Mouse (Mus musculus) forebrain, embryonic 15.5 days (tissue): ENCODE measurements around the gene Tnrc6a. TPM values are rescaled to one million over a fixed set of nuclear protein-coding genes. Genes with fewer than 3 reads are reported as not detected.

Experiments
- ATAC-seq: fragments of 200-750 bp; cut with Nextera tagmentation; replicated peaks from 2 replicates; pipeline ENCODE4 v1.8.0; 2017; ENCODE audit warnings: mild to moderate bottlenecking, moderate TSS enrichment, moderate library complexity
- H3K27ac ChIP-seq: fragments of 300-500 bp; sonication (generic); replicated peaks from 2 replicates; pipeline ENCODE4 v1.5.1; 2015; ENCODE audit warnings: mild to moderate bottlenecking, inconsistent platforms
- H3K27me3 ChIP-seq: fragments of 300-500 bp; sonication (generic); 2 replicates; pipeline ENCODE4 v1.6.1; 2015; ENCODE audit warnings: inconsistent platforms
- H3K36me3 ChIP-seq: fragments of 300-500 bp; sonication (generic); 2 replicates; pipeline ENCODE4 v1.6.1; 2015; ENCODE audit warnings: mild to moderate bottlenecking, inconsistent platforms
- H3K4me1 ChIP-seq: fragments of 300-500 bp; sonication (generic); 2 replicates; pipeline ENCODE4 v1.6.1; 2015; ENCODE audit warnings: inconsistent platforms
- H3K4me2 ChIP-seq: fragments of 300-500 bp; sonication (generic); replicated peaks from 2 replicates; pipeline ENCODE4 v1.6.1; 2015; ENCODE audit warnings: mild to moderate bottlenecking, inconsistent platforms
- H3K4me3 ChIP-seq: fragments of 300-500 bp; sonication (generic); 2 replicates; pipeline ENCODE4 v1.5.1; 2015; ENCODE audit warnings: mild to moderate bottlenecking, inconsistent platforms
- H3K9ac ChIP-seq: fragments of 300-500 bp; sonication (generic); replicated peaks from 2 replicates; pipeline ENCODE4 v1.6.1; 2015; ENCODE audit warnings: mild to moderate bottlenecking, inconsistent platforms
- H3K9me3 ChIP-seq: fragments of 300-500 bp; sonication (generic); 2 replicates; pipeline ENCODE4 v1.6.1; 2016; ENCODE audit warnings: inconsistent platforms
- WGBS: fragments of 180-500 bp; shearing (Covaris S2); methylation state at CpG from one replicate; pipeline ENCODE4 v1.1.7; 2015; ENCODE audit warnings: mixed read lengths; 5-methylcytosine and 5-hydroxymethylcytosine counted together
- polyA plus RNA-seq: library from polyadenylated mRNA; unstranded; fragments of >200 nt; fragmentation: Nextera tagmentation; extraction: Ambion mirVana; gene quantifications from 2 replicates; pipeline ENCODE4 v1.2.1, GENCODE M21; 2015

Tnrc6a gene
- polyA plus RNA-seq, 1 experiment from 2014 or later, result 52.7 TPM

GRCm38 (mm10) chr7:123106326-123106725 is 17.4 kb upstream of the Tnrc6a start:
- WGBS, result 93% methylated on average over 2 of the region's 2 CpGs
- peaks cover 9% of the 10 kb centered on the region; the same call in 1 of the 2 replicates for H3K4me1 ChIP-seq
- no peak overlapping the region for H3K27ac ChIP-seq
- H3K9ac ChIP-seq, result no peak overlapping the region
- H3K36me3 ChIP-seq, result no peaks in the 10 kb centered on the region
- no peak overlapping the region for H3K4me2 ChIP-seq
- no peaks in the 10 kb centered on the region for H3K9me3 ChIP-seq
- H3K4me3 ChIP-seq, result no peak overlapping the region
- H3K27me3 ChIP-seq, result no peaks in the 10 kb centered on the region
- ATAC-seq, result no peak

GRCm38 (mm10) chr7:123108058-123109055 is 15.3 kb upstream of the Tnrc6a start:
- H3K4me1 ChIP-seq, result peaks cover 9% of the 10 kb centered on the region; the same call in 1 of the 2 replicates
- no peaks in the 10 kb centered on the region for H3K9me3 ChIP-seq
- no peak overlapping the region for H3K4me2 ChIP-seq
- no peak for ATAC-seq
- no peaks in the 10 kb centered on the region for H3K27me3 ChIP-seq
- H3K9ac ChIP-seq, result no peak overlapping the region
- WGBS, result 51% methylated on average over 13 of the region's 13 CpGs
- H3K4me3 ChIP-seq, result no peak overlapping the region
- no peaks in the 10 kb centered on the region for H3K36me3 ChIP-seq
- no peak overlapping the region for H3K27ac ChIP-seq

GRCm38 (mm10) chr7:123109361-123110000 is 14.2 kb upstream of the Tnrc6a start:
- no peak for ATAC-seq
- WGBS, result 92% methylated on average over 7 of the region's 7 CpGs
- Histone ChIP-seq H3K4me1 (peaks cover 9% of the 10 kb centered on the region; the same call in 1 of the 2 replicates), H3K27me3 (no peaks in the 10 kb centered on the region), H3K27ac (no peak overlapping the region), H3K9me3 (no peaks in the 10 kb centered on the region), H3K4me3 (no peak overlapping the region), H3K36me3 (no peaks in the 10 kb centered on the region), H3K9ac (no peak overlapping the region), H3K4me2 (no peak overlapping the region)

- Histone ChIP-seq H3K4me1 (0 out of 2 replicates have a peak, but pooled peaks cover 6% of the 10 kb centered on the region), H3K4me3 (no peak overlapping the region), H3K36me3 (no peaks in the 10 kb centered on the region), H3K4me2 (no peak overlapping the region), H3K9me3 (no peaks in the 10 kb centered on the region), H3K27ac (no peak overlapping the region), H3K9ac (no peak overlapping the region), H3K27me3 (no peaks in the 10 kb centered on the region)
- 82% methylated on average over 3 of the region's 3 CpGs for WGBS
- ATAC-seq, result no peak
These were observed 13.6 kb upstream of the Tnrc6a start for GRCm38 (mm10) chr7:123110135-123110534.

GRCm38 (mm10) chr7:123113590-123113989 is 10.1 kb upstream of the Tnrc6a start:
- Histone ChIP-seq H3K9me3 (no peaks in the 10 kb centered on the region), H3K4me3 (no peak overlapping the region), H3K36me3 (no peaks in the 10 kb centered on the region), H3K27me3 (no peaks in the 10 kb centered on the region), H3K4me1 (0 out of 2 replicates have a peak, but pooled peaks cover 1% of the 10 kb centered on the region), H3K27ac (no peak overlapping the region), H3K4me2 (no peak overlapping the region), H3K9ac (no peak overlapping the region)
- 93% methylated on average over 6 of the region's 6 CpGs for WGBS
- ATAC-seq, result no peak

GRCm38 (mm10) chr7:123116799-123117198 is 6.9 kb upstream of the Tnrc6a start:
- Histone ChIP-seq H3K9ac (no peak overlapping the region), H3K4me3 (no peak overlapping the region), H3K27me3 (no peaks in the 10 kb centered on the region), H3K9me3 (no peaks in the 10 kb centered on the region), H3K27ac (no peak overlapping the region), H3K36me3 (no peaks in the 10 kb centered on the region), H3K4me1 (no peaks in the 10 kb centered on the region), H3K4me2 (no peak overlapping the region)
- 86% methylated on average over 12 of the region's 12 CpGs for WGBS
- no peak for ATAC-seq

GRCm38 (mm10) chr7:123117209-123117608 is 6.5 kb upstream of the Tnrc6a start:
- no peak for ATAC-seq
- H3K4me3 ChIP-seq, result no peak overlapping the region
- H3K9me3 ChIP-seq, result no peaks in the 10 kb centered on the region
- WGBS, result 79% methylated on average over 4 of the region's 4 CpGs
- no peak overlapping the region for H3K27ac ChIP-seq
- H3K9ac ChIP-seq, result no peak overlapping the region
- no peaks in the 10 kb centered on the region for H3K36me3 ChIP-seq
- no peaks in the 10 kb centered on the region for H3K27me3 ChIP-seq
- H3K4me2 ChIP-seq, result no peak overlapping the region
- no peaks in the 10 kb centered on the region for H3K4me1 ChIP-seq

GRCm38 (mm10) chr7:123120516-123120915 is 3.2 kb upstream of the Tnrc6a start:
- Histone ChIP-seq H3K4me1 (peaks cover 12% of the 10 kb centered on the region), H3K4me2 (no peak overlapping the region), H3K27ac (no peak overlapping the region), H3K9me3 (no peaks in the 10 kb centered on the region), H3K4me3 (no peak overlapping the region), H3K9ac (no peak overlapping the region), H3K27me3 (no peaks in the 10 kb centered on the region), H3K36me3 (no peaks in the 10 kb centered on the region)
- no peak for ATAC-seq
- 85% methylated on average over 7 of the region's 7 CpGs for WGBS

- WGBS, result 0% methylated on average over 32 of the region's 45 CpGs
- H3K27ac ChIP-seq, result peak overlapping the region; percentile 97
- H3K9me3 ChIP-seq, result no peaks in the 10 kb centered on the region
These were observed 623 bp downstream of the Tnrc6a start for GRCm38 (mm10) chr7:123124299-123124716.

GRCm38 (mm10) chr7:123124735-123125181 is 1.1 kb downstream of the Tnrc6a start:
- H3K4me3 ChIP-seq, result peak overlapping the region; percentile 100
- peaks cover 38% of the 10 kb centered on the region for H3K4me1 ChIP-seq
- H3K27me3 ChIP-seq, result no peaks in the 10 kb centered on the region
- under 1% methylated on average over 16 of the region's 16 CpGs for WGBS
- H3K4me2 ChIP-seq, result peak overlapping the region; percentile 55
- no peaks in the 10 kb centered on the region for H3K36me3 ChIP-seq
- ATAC-seq, result peak; percentile 51; the same call in 1 of the 2 replicates
- peak overlapping the region; percentile 97 for H3K27ac ChIP-seq
- H3K9me3 ChIP-seq, result no peaks in the 10 kb centered on the region
- H3K9ac ChIP-seq, result peak overlapping the region; percentile 92

More at GRCm38 (mm10) chr7:123124299-123124716, 623 bp downstream of the Tnrc6a start:
- Histone ChIP-seq H3K4me2 (peak overlapping the region; percentile 55), H3K9ac (peak overlapping the region; percentile 92), H3K4me3 (peak overlapping the region; percentile 100), H3K27me3 (no peaks in the 10 kb centered on the region), H3K36me3 (no peaks in the 10 kb centered on the region), H3K4me1 (peaks cover 38% of the 10 kb centered on the region)
- ATAC-seq, result peak; percentile 83

- Histone ChIP-seq H3K36me3 (no peaks in the 10 kb centered on the region), H3K4me3 (no peak overlapping the region), H3K9me3 (no peaks in the 10 kb centered on the region), H3K4me1 (peaks cover 49% of the 10 kb centered on the region), H3K27me3 (no peaks in the 10 kb centered on the region), H3K27ac (no peak overlapping the region), H3K4me2 (no peak overlapping the region), H3K9ac (no peak overlapping the region)
- no peak for ATAC-seq
- WGBS, result 64% methylated on average over 4 of the region's 4 CpGs
These were observed 2.4 kb downstream of the Tnrc6a start for GRCm38 (mm10) chr7:123126056-123126455.

GRCm38 (mm10) chr7:123127301-123127700 is 3.6 kb downstream of the Tnrc6a start:
- no peak overlapping the region for H3K4me3 ChIP-seq
- peaks cover 56% of the 10 kb centered on the region for H3K4me1 ChIP-seq
- H3K36me3 ChIP-seq, result no peaks in the 10 kb centered on the region
- 53% methylated on average over 1 of the region's 1 CpGs for WGBS
- no peak overlapping the region for H3K4me2 ChIP-seq
- no peaks in the 10 kb centered on the region for H3K27me3 ChIP-seq
- no peaks in the 10 kb centered on the region for H3K9me3 ChIP-seq
- no peak overlapping the region for H3K9ac ChIP-seq
- ATAC-seq, result no peak
- no peak overlapping the region for H3K27ac ChIP-seq
